Mouse (Mus musculus) lung, postnatal 0 days (tissue): ENCODE data around the gene Abca7. TPM values are rescaled to one million over a fixed set of nuclear protein-coding genes. Genes with fewer than 3 reads are reported as not detected.

Experiments used
- ATAC-seq: fragments of 200-750 bp; cut with Nextera tagmentation; 2 replicates; pipeline ENCODE4 v1.8.0; 2017; ENCODE audit warnings: moderate library complexity
- DNase-seq: peaks from one replicate; pipeline ENCODE4 v3.0.0-alpha.2; 2016; ENCODE audit warnings: low spot score
- H3K27ac ChIP-seq: fragments of 300-500 bp; sonication (generic); 2 replicates; pipeline ENCODE4 v1.5.1; 2014; ENCODE audit warnings: antibody characterized with exemption, mild to moderate bottlenecking, low read length, mixed read lengths
- H3K27me3 ChIP-seq: fragments of 300-500 bp; sonication (generic); replicated peaks from 2 replicates; pipeline ENCODE4 v1.6.1; 2014; ENCODE audit warnings: low read length, mixed read lengths; ENCODE audit not compliant: insufficient read depth
- H3K36me3 ChIP-seq: fragments of 300-500 bp; sonication (generic); 2 replicates; pipeline ENCODE4 v1.6.1; 2014; ENCODE audit warnings: low read length, mixed read lengths; ENCODE audit not compliant: insufficient read depth
- H3K4me1 ChIP-seq: fragments of 300-500 bp; sonication (generic); 2 replicates; pipeline ENCODE4 v1.6.1; 2014; ENCODE audit warnings: antibody characterized with exemption, low read depth, low read length, mixed read lengths; ENCODE audit not compliant: insufficient read depth
- H3K4me2 ChIP-seq: fragments of 300-500 bp; sonication (generic); replicated peaks from 2 replicates; pipeline ENCODE4 v1.6.1; 2014; ENCODE audit warnings: low read depth, mild to moderate bottlenecking, low read length, moderate library complexity, mixed read lengths
- H3K4me3 ChIP-seq: fragments of 300-500 bp; sonication (generic); 2 replicates; pipeline ENCODE4 v1.5.1; 2014; ENCODE audit warnings: low read depth, low read length
- H3K9ac ChIP-seq: fragments of 300-500 bp; sonication (generic); replicated peaks from 2 replicates; pipeline ENCODE4 v1.6.1; 2014; ENCODE audit warnings: low read depth, mild to moderate bottlenecking
- H3K9me3 ChIP-seq: fragments of 300-500 bp; sonication (generic); 2 replicates; pipeline ENCODE4 v1.6.1; 2016; ENCODE audit warnings: low read length, mixed read lengths
- CTCF ChIP-seq: IDR thresholded peaks from 2 replicates; pipeline ENCODE4 v1.5.1; 2016; ENCODE audit warnings: antibody characterized with exemption, mild to moderate bottlenecking
- EP300 ChIP-seq: IDR thresholded peaks from 2 replicates; pipeline ENCODE4 v1.6.1; 2016; ENCODE audit warnings: antibody characterized with exemption, mild to moderate bottlenecking, control low read depth
- WGBS: fragments of 180-500 bp; shearing (Covaris S2); extraction: QIAGEN DNeasy Blood & Tissue Kit; methylation state at CpG from one replicate; pipeline ENCODE4 v1.1.7; 2014; 5-methylcytosine and 5-hydroxymethylcytosine counted together
- polyA plus RNA-seq: library from polyadenylated mRNA; unstranded; fragments of >200 nt; fragmentation: Nextera tagmentation; extraction: Ambion mirVana; gene quantifications from 2 replicates; pipeline ENCODE4 v1.2.1, GENCODE M21; 2015

The Abca7 gene
- polyA plus RNA-seq, 1 experiment from 2014 or later: 5.5 TPM

DNA sequence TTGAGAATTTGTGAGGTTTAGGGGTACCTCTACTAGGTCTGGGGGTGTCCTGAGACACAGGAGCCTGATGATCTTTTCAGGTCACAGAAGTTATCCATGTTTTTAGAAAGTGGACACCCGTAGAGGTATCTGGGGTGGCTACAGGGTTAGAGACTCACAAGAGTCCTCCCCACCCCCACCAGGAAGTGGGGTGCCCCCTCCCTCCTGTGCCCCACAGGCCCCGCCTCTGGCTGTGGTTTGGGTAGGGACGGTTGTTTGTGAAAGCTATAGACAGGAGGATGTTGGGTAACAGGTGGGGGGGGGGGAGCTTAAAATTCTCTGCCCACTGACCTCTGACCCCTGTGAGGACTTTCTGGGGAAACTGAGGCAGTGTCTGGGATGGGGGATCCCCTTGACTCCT lies 21.1 kb downstream of the Abca7 start:
- H3K27ac ChIP-seq: peak overlapping the region; percentile 87
- H3K4me3 ChIP-seq: peak overlapping the region; percentile 14; the same call in 1 of the 2 replicates
- no peaks in the 10 kb centered on the region for H3K36me3 ChIP-seq
- H3K4me1 ChIP-seq: peaks cover 20% of the 10 kb centered on the region
- H3K27me3 ChIP-seq: peaks cover 7% of the 10 kb centered on the region; the same call in 1 of the 2 replicates
- peak overlapping the region; percentile 43 for H3K4me2 ChIP-seq
- ATAC-seq (no peak), DNase-seq (peak; percentile 57)
- H3K9me3 ChIP-seq: no peaks in the 10 kb centered on the region
- H3K9ac ChIP-seq: no peak overlapping the region
- 60% methylated on average over 3 of the region's 3 CpGs for WGBS
- TF ChIP-seq EP300: no peak
- no peak for TF ChIP-seq CTCF

DNA sequence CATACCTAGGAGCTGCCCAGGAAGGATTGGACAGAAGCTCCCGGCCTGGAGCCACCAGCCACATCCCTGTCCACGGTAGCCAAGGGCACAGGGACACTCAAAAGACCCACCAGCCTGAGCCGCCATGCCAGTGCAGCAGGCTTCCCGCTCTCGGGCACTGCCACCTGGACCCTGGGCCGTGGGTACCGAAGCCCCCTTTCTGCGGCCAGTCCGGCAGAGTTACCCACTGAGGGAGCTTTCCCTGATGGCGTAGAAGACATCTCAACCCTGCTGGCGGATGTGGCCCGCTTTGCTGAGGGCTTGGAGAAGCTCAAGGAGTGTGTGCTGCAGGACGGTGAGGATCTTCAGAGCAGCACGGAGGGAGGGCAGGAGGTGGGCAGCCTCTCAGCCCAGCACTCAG lies 21.5 kb downstream of the Abca7 start:
- Histone ChIP-seq H3K9ac (no peak overlapping the region), H3K4me2 (peak overlapping the region; percentile 23; the same call in 1 of the 2 replicates), H3K4me1 (peaks cover 20% of the 10 kb centered on the region), H3K4me3 (no peak overlapping the region), H3K27ac (peak overlapping the region; percentile 87), H3K27me3 (peaks cover 7% of the 10 kb centered on the region; the same call in 1 of the 2 replicates), H3K9me3 (no peaks in the 10 kb centered on the region), H3K36me3 (no peaks in the 10 kb centered on the region)
- TF ChIP-seq CTCF: no peak
- TF ChIP-seq EP300: no peak
- whole genome bisulfite sequencing: 71% methylated on average over 14 of the region's 14 CpGs
- ATAC-seq (no peak), DNase-seq (no peak)

DNA sequence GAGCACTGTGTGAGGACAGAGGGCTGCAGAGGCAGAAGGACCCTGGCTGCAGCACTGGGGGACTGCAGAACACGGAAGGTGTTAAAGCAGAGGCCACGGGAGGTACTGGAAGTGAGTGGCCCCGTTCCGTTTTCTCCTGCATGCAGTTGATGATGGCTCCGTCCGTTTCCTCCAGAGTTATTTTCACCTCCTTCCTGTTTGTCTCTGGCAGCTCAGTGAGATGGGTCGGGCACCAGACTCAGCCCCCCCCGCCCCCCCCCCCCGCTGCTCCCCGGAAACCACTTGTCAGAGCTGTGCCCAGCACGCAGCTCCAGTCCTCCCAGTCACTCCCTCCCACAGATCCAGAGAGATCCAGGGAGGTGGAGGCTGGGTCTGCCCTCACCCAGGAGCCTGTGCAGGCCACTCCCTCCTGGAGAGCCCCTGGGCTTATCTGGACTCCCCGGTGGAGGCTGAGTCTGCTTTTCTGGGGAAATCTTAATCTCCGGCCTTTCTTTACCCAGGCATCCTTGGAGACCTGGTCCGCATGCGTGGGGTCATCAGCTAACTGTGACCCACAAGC lies 22.5 kb downstream of the Abca7 start:
- DNase-seq: peak; percentile 82
- Histone ChIP-seq H3K4me2 (peak overlapping the region; percentile 39), H3K9me3 (no peaks in the 10 kb centered on the region), H3K36me3 (no peaks in the 10 kb centered on the region), H3K27ac (peak overlapping the region; percentile 81), H3K4me3 (no peak overlapping the region), H3K27me3 (0 out of 2 replicates have a peak, but pooled peaks cover under 1% of the 10 kb centered on the region), H3K9ac (no peak overlapping the region), H3K4me1 (peaks cover 20% of the 10 kb centered on the region)
- TF ChIP-seq CTCF (peak; percentile 27), EP300 (0 out of 2 replicates have a peak, but pooled peaks have one; percentile 20)
- WGBS: 3% methylated on average over 12 of the region's 15 CpGs
- ATAC-seq: peak; percentile 80

DNA sequence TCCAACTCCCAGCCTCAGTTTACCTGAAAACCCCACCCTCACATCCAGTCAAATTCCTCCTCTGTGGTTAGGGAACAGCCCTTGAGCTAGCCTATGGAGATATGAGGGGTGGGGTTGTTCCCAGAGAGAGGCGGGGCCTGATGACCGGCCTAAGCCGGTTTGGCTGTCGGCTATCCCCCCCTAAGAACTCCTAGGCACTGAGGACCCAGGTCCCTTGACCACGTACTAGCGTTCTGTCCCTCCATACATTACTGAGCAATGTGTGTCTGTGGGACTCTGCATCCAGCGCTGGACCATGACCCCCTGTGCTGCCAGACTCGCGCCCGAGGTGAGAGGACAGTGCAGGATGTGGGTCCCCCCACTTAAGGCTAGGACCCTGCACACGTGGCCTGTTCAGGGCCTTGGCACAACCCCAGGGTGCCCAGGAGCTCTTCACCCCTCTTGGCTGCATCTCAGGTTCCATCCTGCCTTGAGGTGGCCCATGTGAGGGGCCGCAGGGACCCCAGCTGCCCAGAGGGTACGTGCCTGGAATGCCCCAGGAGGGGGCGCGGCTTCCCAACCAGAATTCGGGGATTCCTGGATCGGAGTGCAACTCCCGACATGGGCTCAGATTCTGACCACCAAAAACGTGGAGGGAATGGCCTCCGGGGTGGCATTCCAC lies 23.3 kb downstream of the Abca7 start:
- WGBS: 18% methylated on average over 20 of the region's 20 CpGs
- Histone ChIP-seq H3K4me3 (no peak overlapping the region), H3K27ac (peak overlapping the region; percentile 81)

DNA sequence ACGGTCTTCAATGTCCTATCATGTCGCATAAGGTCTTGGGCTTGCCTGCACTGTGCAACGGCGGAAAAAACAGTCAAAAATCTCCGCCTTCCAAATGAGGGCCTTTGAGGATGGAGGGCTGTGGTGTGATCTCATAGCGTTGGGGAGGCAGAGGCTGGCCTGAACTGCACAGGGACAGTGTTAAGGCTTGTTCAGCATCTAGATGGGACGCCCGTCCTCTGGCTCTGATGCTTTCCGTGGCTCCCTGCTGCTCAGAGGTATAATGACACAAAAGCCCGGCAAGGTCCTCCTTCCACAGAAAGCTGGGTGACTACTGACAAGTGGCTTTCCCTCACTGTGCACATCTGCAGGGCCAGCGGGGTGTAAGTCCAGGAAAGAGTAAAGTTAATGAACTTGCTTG lies 23.9 kb downstream of the Abca7 start:
- TF ChIP-seq EP300 (no peak), CTCF (no peak)
- H3K4me2 ChIP-seq: peak overlapping the region; percentile 39; the same call in 1 of the 2 replicates
- no peak overlapping the region for H3K4me3 ChIP-seq
- no peak overlapping the region for H3K9ac ChIP-seq
- DNase-seq (no peak), ATAC-seq (no peak)
- H3K9me3 ChIP-seq: no peaks in the 10 kb centered on the region
- H3K36me3 ChIP-seq: no peaks in the 10 kb centered on the region
- H3K27ac ChIP-seq: peak overlapping the region; percentile 81; the same call in 1 of the 2 replicates
- 37% methylated on average over 11 of the region's 11 CpGs for WGBS
- no peaks in the 10 kb centered on the region for H3K27me3 ChIP-seq
- H3K4me1 ChIP-seq: peaks cover 16% of the 10 kb centered on the region

More for the DNA sequence above, 23.3 kb downstream of the Abca7 start:
- Histone ChIP-seq H3K9ac (peak overlapping the region; percentile 23; the same call in 1 of the 2 replicates), H3K36me3 (no peaks in the 10 kb centered on the region), H3K27me3 (no peaks in the 10 kb centered on the region), H3K9me3 (no peaks in the 10 kb centered on the region), H3K4me2 (peak overlapping the region; percentile 39), H3K4me1 (peaks cover 16% of the 10 kb centered on the region)
- DNase-seq (peak; percentile 62), ATAC-seq (peak; percentile 42)
- no peak for TF ChIP-seq EP300
- TF ChIP-seq CTCF: peak; percentile 33; the same call in 1 of the 2 replicates

DNA sequence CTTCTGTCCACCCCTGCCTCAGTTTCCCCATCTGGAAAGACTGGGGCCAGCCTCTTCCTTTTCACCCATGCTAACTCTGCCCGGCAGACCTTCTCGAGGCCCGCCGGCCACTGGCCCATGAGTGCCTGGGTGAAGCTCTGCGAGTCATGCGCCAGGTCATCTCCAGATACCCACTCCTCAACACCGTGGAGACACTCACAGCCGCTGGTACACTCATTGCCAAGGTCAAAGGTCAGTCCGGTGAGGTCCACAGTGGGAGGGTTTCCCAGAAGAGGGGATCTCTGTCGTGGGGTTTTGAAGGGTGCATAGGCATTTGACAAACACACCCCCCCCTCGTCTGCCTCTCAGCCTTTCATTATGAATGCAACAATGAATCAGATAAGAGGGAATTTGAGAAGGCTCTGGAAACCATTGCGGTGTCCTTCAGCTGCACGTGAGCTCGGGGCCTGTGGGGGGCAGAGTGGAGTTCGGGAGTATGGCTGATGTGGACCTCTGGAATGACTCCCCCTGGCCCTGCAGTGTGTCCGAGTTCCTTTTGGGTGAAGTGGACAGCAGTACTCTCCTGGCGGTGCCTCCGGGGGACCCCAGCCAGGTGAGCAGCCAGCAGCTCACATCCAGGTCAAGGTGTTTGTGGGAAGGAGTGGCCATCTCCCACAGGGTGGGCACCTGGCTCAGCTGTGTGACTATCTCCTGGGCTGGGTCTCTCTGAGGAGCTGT lies 24.5 kb downstream of the Abca7 start:
- 69% methylated on average over 18 of the region's 18 CpGs for WGBS
- Histone ChIP-seq H3K27me3 (no peaks in the 10 kb centered on the region), H3K36me3 (no peaks in the 10 kb centered on the region), H3K4me2 (no peak overlapping the region), H3K9ac (no peak overlapping the region), H3K4me3 (no peak overlapping the region), H3K27ac (no peak overlapping the region), H3K4me1 (peaks cover 16% of the 10 kb centered on the region), H3K9me3 (no peaks in the 10 kb centered on the region)
- no peak for TF ChIP-seq EP300
- peak; percentile 40 for TF ChIP-seq CTCF
- DNase-seq (no peak), ATAC-seq (no peak)
